Mouse (Mus musculus) stomach, embryonic 16.5 days (tissue): Measurements from ENCODE around the gene Hfe2. TPM values are rescaled to one million over a fixed set of nuclear protein-coding genes. Genes with fewer than 3 reads are reported as not detected.
A peak's percentile ranks its signal among the peaks of the same experiment; 100 is the strongest.

Experiments
- ATAC-seq: fragments of 200-750 bp; cut with Nextera tagmentation; 2 replicates; pipeline ENCODE4 v1.8.0; 2017; ENCODE audit warnings: moderate number of reproducible peaks, moderate TSS enrichment; ENCODE audit not compliant: insufficient read depth, low FRiP score
- H3K27ac ChIP-seq: fragments of 300-500 bp; sonication (generic); 2 replicates; pipeline ENCODE4 v1.5.1; 2014; ENCODE audit warnings: low read length
- H3K27me3 ChIP-seq: fragments of 300-500 bp; sonication (generic); 2 replicates; pipeline ENCODE4 v1.6.1; 2014; ENCODE audit warnings: low read length, control low read depth, mixed read lengths; ENCODE audit not compliant: control insufficient read depth, insufficient read depth
- H3K36me3 ChIP-seq: fragments of 300-500 bp; sonication (generic); 2 replicates; pipeline ENCODE4 v1.6.1; 2014; ENCODE audit warnings: low read length; ENCODE audit not compliant: control insufficient read depth, insufficient read depth
- H3K4me1 ChIP-seq: fragments of 300-500 bp; sonication (generic); 2 replicates; pipeline ENCODE4 v1.6.1; 2014; ENCODE audit warnings: low read length, control low read depth, mixed read lengths; ENCODE audit not compliant: control insufficient read depth, insufficient read depth
- H3K4me2 ChIP-seq: fragments of 300-500 bp; sonication (generic); 2 replicates; pipeline ENCODE4 v1.6.1; 2014; ENCODE audit warnings: low read depth, low read length, mixed read lengths
- H3K4me3 ChIP-seq: fragments of 300-500 bp; sonication (generic); replicated peaks from 2 replicates; pipeline ENCODE4 v1.5.1; 2014; ENCODE audit warnings: mild to moderate bottlenecking, low read length
- H3K9ac ChIP-seq: fragments of 300-500 bp; sonication (generic); 2 replicates; pipeline ENCODE4 v1.6.1; 2014; ENCODE audit warnings: low read length
- H3K9me3 ChIP-seq: fragments of 300-500 bp; sonication (generic); replicated peaks from 2 replicates; pipeline ENCODE4 v1.6.1; 2016; ENCODE audit warnings: low read length, control low read depth; ENCODE audit not compliant: control insufficient read depth
- WGBS: fragments of 180-500 bp; shearing (Covaris S2); extraction: QIAGEN DNeasy Blood & Tissue Kit; methylation state at CpG from one replicate; pipeline ENCODE4 v1.1.7; 2014; 5-methylcytosine and 5-hydroxymethylcytosine counted together
- polyA plus RNA-seq: library from polyadenylated mRNA; unstranded; fragments of >200 nt; fragmentation: Nextera tagmentation; extraction: Ambion mirVana; gene quantifications from 2 replicates; pipeline ENCODE4 v1.2.1, GENCODE M21; 2015

Hfe2 gene
- polyA plus RNA-seq, 1 experiment from 2014 or later, result 3.8 TPM

DNA sequence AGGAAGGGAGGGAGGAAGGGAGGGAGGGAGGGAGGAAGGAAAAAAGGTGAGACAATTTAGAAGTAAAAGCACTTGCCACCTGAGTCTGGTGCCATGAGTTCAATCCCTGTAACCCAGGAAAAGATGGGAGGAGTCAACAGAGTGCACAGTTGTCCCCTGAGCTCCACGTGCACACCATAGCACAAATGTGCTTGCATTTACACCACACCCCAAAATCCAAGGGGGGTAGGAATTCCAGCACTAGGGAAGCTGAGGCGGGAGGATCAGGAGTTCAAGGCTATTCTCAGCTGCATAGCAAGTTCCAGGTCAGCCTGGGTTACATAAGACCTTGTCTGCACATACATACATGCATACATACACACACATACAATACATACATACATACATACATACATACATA is 46.4 kb downstream of the Hfe2 start:
- Histone ChIP-seq H3K27me3 (no peaks in the 10 kb centered on the region), H3K9ac (no peak overlapping the region), H3K36me3 (no peaks in the 10 kb centered on the region), H3K4me2 (no peak overlapping the region), H3K4me3 (no peak overlapping the region), H3K27ac (no peak overlapping the region; the same call in 1 of the 2 replicates), H3K4me1 (peaks cover 11% of the 10 kb centered on the region), H3K9me3 (no peaks in the 10 kb centered on the region)
- WGBS, result 66% methylated on average over 2 of the region's 2 CpGs
- no peak for ATAC-seq

DNA sequence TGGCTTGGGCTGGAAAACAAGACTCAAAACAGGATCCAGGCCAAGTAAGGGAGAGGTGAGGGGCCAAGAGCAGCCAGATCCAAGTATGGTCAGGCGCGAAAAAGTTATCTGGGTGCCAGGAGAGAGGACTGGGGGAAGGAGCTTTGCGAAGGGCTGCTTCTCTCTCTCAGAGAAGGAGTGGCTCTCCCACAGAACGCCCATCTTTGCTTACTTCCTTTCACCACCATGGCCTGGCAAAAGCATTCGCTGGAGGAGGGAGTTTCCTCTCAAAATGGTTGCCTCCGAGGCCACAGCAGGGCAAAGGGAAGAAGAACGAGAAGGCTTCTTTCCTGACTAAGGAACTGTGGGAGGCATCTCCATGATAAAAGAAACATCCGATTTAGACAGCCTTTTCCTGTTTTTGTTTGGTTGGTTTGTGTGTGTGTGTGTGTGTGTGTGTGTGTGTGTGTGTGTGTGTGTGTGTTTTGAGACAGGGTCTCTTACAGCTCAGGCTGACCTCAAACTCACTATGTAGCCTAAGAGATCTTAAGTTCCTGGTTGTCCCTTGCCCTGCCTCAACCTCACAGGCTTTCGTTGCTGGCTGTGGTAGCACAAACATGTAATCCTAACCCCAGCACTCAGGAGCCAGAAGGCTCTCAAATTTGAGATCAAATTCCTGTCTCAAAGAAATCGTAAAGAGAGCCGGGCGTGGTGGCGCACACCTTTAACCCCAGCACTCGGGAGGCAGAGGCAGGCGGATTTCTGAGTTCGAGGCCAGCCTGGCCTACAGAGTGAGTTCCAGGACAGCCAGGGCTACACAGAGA is 47.1 kb downstream of the Hfe2 start:
- Histone ChIP-seq H3K9ac (no peak overlapping the region), H3K4me1 (peaks cover 14% of the 10 kb centered on the region), H3K4me2 (no peak overlapping the region), H3K9me3 (no peaks in the 10 kb centered on the region), H3K4me3 (no peak overlapping the region), H3K27ac (peak overlapping the region; percentile 28), H3K36me3 (no peaks in the 10 kb centered on the region), H3K27me3 (no peaks in the 10 kb centered on the region)
- WGBS, result 72% methylated on average over 16 of the region's 16 CpGs
- ATAC-seq, result no peak

DNA sequence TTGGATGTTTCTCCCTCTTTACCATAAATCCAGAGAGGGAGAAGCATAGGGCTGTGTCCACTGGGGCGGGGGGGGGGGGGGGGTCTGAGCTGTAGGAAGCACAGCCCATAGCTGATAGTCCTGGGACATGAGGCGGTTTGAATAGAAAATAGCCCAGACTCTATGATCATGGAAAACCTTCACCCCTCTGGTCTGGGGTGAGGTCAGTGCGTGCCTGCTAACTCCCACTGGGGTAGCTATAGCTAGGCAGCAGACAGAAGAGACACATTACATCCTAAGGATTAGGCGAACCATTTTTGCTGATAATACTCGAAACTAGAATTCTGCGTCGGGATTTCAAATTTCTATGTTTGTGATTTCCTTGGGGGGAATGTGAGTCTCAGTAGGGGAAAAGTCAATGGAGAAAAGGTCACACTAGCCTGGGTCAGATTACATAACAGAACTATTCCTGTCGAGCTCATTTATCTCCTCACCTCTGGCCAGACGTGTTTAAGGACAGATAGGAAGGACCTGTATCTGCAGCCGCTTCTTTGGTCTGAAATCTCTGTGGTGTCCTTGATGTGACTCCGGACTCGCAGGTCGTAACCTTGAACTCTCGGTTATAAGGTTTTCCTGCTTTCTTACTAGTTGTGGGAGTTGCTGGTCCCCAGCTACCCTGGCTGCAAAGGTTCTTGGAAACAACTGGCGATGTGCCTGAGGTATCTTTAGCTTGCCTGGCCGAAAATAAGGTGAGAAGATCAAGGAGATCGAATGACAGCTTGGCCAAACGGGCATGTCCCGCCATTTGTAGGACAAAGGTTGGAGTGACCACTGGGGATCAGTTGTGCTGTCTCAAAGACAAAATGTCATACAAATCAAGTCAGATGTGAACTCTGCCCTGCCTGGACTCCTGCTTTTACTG is 48.9 kb downstream of the Hfe2 start:
- no peak for ATAC-seq
- no peaks in the 10 kb centered on the region for H3K9me3 ChIP-seq
- H3K27me3 ChIP-seq, result no peaks in the 10 kb centered on the region
- WGBS, result 68% methylated on average over 18 of the region's 19 CpGs
- no peak overlapping the region for H3K4me3 ChIP-seq
- H3K36me3 ChIP-seq, result no peaks in the 10 kb centered on the region
- peak overlapping the region; percentile 6; the same call in 1 of the 2 replicates for H3K27ac ChIP-seq
- no peak overlapping the region for H3K4me2 ChIP-seq
- peaks cover 22% of the 10 kb centered on the region for H3K4me1 ChIP-seq
- H3K9ac ChIP-seq, result no peak overlapping the region

DNA sequence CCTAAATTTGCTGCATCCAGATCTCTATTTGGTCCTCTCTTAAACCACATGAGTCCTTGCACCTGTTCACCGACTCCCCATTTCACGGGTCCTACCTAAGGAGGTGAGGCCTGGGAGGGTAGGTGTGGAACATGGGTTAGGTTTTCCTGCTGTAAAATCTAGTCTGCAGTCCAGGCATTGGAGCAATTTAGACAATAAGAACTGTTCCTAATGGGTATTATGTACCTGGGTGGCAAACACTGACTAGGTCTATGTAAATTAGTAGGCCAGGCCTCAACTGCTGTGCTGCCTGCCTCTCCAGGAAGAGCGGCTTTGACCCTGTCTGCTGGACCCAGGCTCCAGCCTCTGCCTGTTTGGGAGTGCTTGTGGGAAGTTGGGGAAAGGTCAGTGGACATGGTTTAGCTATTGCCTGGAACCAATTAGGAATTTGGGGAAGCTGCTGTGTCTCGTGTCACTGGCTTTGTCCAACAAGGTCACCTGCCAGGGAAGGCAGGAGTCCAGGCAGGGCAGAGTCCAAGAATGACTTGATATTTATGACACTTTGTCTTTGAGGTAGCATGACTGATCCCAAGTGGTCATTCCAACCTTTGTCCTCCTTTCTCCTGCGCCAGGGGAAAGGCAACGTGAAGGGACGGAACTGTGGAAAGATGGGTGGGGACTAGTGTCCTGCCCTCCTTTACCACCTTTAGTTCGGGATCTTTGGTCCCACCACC is 50.5 kb downstream of the Hfe2 start:
- Histone ChIP-seq H3K4me3 (no peak overlapping the region), H3K9ac (0 out of 2 replicates have a peak overlapping the region, but pooled peaks have one; percentile 11)
- no peak for ATAC-seq

DNA sequence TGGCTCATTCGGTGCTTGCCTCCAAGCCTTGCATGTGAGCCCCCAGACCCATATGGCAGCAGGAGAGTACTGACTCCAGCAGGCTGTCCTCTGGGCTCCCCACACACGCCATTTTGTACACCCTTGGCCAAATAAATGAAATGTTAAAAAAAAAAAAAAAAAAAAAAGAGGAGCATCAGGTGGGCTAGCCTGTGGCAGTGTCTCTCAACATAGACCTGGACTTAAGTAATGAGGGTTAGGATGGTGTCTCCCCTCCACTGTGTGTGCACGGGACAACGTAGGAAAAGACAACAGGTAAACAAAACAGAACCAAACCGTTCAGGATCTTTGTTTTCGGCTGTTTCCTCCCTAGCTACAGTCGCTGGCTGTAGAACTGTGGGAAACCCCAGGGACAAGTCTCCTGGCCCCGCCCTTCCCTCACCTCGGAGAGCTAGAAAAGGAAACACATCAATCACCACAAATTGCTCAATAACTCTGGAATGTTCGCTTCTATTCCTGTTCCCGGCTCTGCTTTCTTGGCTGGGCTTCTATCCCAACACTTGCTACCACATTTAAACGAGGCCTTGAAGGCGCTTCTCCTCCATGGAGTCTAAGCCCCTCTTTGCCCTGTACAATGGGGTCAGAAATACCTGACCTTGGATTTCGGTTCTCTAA is 51.2 kb downstream of the Hfe2 start:
- Histone ChIP-seq H3K9me3 (no peaks in the 10 kb centered on the region), H3K4me1 (peaks cover 27% of the 10 kb centered on the region), H3K36me3 (no peaks in the 10 kb centered on the region), H3K27ac (peak overlapping the region; percentile 95), H3K27me3 (no peaks in the 10 kb centered on the region), H3K4me2 (peak overlapping the region; percentile 52), H3K4me3 (peak overlapping the region; percentile 22), H3K9ac (peak overlapping the region; percentile 54)
- ATAC-seq, result peak; percentile 59
- 22% methylated on average over 14 of the region's 14 CpGs for WGBS

More for the DNA sequence above, 50.5 kb downstream of the Hfe2 start:
- WGBS, result 82% methylated on average over 8 of the region's 8 CpGs
- Histone ChIP-seq H3K27ac (peak overlapping the region; percentile 95), H3K36me3 (no peaks in the 10 kb centered on the region), H3K4me1 (peaks cover 24% of the 10 kb centered on the region), H3K27me3 (no peaks in the 10 kb centered on the region), H3K4me2 (no peak overlapping the region; the same call in 1 of the 2 replicates), H3K9me3 (no peaks in the 10 kb centered on the region)

DNA sequence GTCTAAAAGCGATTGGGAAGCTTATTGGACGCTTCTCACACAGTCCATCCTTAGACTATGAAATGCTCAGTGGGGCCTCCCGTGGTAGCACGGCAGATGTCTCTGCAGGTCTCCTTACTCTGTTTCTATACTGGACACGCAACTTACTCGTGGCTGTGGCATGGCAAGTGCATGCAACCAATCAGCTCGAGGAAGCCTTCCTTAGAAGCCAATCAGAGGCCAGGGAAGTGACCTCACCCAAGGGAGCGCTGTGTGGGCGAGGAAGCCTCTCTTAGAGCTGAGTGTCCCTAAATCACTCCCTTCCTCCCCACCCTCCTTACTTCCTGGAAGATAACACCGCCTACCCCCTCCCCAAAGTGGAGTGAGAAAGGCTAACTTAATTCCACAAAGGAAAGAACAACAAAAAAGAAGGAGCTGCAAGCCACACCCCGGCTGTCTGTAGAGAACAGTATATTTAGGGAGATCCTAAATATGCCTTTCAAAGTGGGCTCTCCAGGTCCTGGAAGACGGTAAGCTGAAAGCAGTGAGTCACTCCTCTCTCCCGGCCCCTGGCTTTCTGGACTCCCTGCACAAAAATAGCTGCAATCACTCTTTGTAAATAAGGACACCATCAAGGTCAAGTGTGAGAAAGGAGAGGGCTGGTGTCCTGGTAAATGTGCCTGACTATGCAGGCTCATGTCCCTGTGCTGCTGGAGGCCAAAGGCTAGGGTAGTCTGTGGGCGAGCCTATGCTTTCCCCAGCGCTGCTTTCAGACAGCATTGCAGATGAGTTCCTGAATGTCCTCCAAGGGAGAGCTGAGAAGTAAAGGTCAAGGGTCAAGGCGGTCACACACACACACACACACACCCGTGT is 51.9 kb downstream of the Hfe2 start, which contains the start of gene Gm16253:
Gene Gm16253 (plus strand): TSS at position 295 of the 852 bp plus-strand sequence.
- Histone ChIP-seq H3K9ac (peak within 1 kb of the TSS; percentile 55), H3K4me3 (peak within 1 kb of the TSS; percentile 22), H3K4me2 (peak within 1 kb of the TSS; percentile 52), H3K36me3 (no peaks in the 10 kb centered on the region), H3K9me3 (no peaks in the 10 kb centered on the region), H3K4me1 (peaks cover 27% of the 10 kb centered on the region), H3K27me3 (no peaks in the 10 kb centered on the region), H3K27ac (peak within 1 kb of the TSS; percentile 95)
- WGBS, result 13% methylated on average over 17 of the region's 17 CpGs
- peak; percentile 92 for ATAC-seq

DNA sequence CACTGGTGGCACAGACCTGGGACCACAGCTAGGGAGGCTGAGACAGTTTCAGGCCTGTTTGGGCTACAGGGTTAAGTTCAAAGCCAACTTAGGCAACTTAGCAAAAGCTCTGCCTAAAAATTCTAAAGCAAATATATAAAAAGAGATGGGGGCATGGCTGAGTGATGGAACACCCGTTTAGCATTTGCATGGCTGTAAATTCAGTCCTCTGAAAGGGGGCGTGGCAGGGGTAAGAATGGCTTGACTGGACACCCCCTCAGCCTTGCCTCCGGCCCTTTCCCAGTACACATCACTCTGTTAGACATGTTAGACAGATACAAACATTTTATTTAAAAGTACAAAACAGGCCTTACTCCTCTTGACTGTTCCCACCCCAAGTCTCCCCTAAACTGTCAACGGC is 52.6 kb downstream of the Hfe2 start:
- Histone ChIP-seq H3K27ac (peak overlapping the region; percentile 95), H3K9ac (peak overlapping the region; percentile 55), H3K4me3 (no peak overlapping the region), H3K36me3 (no peaks in the 10 kb centered on the region), H3K4me1 (peaks cover 27% of the 10 kb centered on the region), H3K4me2 (peak overlapping the region; percentile 52), H3K27me3 (no peaks in the 10 kb centered on the region), H3K9me3 (no peaks in the 10 kb centered on the region)
- no peak for ATAC-seq
- 73% methylated on average over 4 of the region's 4 CpGs for WGBS
